Mouse (Mus musculus) stomach, postnatal 0 days (tissue): ENCODE results near the gene Grm8. TPM values are rescaled to one million over a fixed set of nuclear protein-coding genes. Genes with fewer than 3 reads are reported as not detected.
"Not testable (repeated sequence)": the region's sequence is repeated elsewhere in the genome, so short reads cannot be mapped to it uniquely, and the experiment has no call there.

Experiments used
- ATAC-seq: fragments of 200-750 bp; cut with Nextera tagmentation; 2 replicates; pipeline ENCODE4 v1.8.0; 2017; ENCODE audit not compliant: low FRiP score, low TSS enrichment
- DNase-seq: peaks from one replicate; pipeline ENCODE4 v3.0.0-alpha.2; 2016; ENCODE audit warnings: low spot score
- H3K27ac ChIP-seq: fragments of 300-500 bp; sonication (generic); replicated peaks from 2 replicates; pipeline ENCODE4 v1.5.1; 2014; ENCODE audit warnings: mild to moderate bottlenecking, control low read depth
- H3K27me3 ChIP-seq: fragments of 300-500 bp; sonication (generic); 2 replicates; pipeline ENCODE4 v1.6.1; 2014; ENCODE audit warnings: low read length; ENCODE audit not compliant: control insufficient read depth, insufficient read depth
- H3K36me3 ChIP-seq: fragments of 300-500 bp; sonication (generic); 2 replicates; pipeline ENCODE4 v1.6.1; 2014; ENCODE audit warnings: low read length, mixed read lengths; ENCODE audit not compliant: control insufficient read depth, insufficient read depth
- H3K4me1 ChIP-seq: fragments of 300-500 bp; sonication (generic); replicated peaks from 2 replicates; pipeline ENCODE4 v1.6.1; 2014; ENCODE audit warnings: antibody characterized with exemption; ENCODE audit not compliant: control insufficient read depth, insufficient read depth
- H3K4me2 ChIP-seq: fragments of 300-500 bp; sonication (generic); replicated peaks from 2 replicates; pipeline ENCODE4 v1.6.1; 2014; ENCODE audit warnings: low read depth, mild to moderate bottlenecking, control low read depth, moderate library complexity
- H3K4me3 ChIP-seq: fragments of 300-500 bp; sonication (generic); 2 replicates; pipeline ENCODE4 v1.5.1; 2014; ENCODE audit warnings: low read depth, low read length, control low read depth
- H3K9ac ChIP-seq: fragments of 300-500 bp; sonication (generic); 2 replicates; pipeline ENCODE4 v1.6.1; 2014; ENCODE audit warnings: mild to moderate bottlenecking, low read length, control low read depth, mixed read lengths
- H3K9me3 ChIP-seq: fragments of 300-500 bp; sonication (generic); 2 replicates; pipeline ENCODE4 v1.6.1; 2016; ENCODE audit warnings: low read length; ENCODE audit not compliant: control insufficient read depth
- CTCF ChIP-seq: IDR thresholded peaks from 2 replicates; pipeline ENCODE4 v1.5.1; 2016; ENCODE audit warnings: antibody characterized with exemption, low read depth, mild to moderate bottlenecking, moderate library complexity
- EP300 ChIP-seq: optimal IDR thresholded peaks from 2 replicates; pipeline ENCODE3; 2016; ENCODE audit warnings: antibody characterized with exemption
- WGBS: fragments of 180-500 bp; shearing (Covaris S2); extraction: QIAGEN DNeasy Blood & Tissue Kit; methylation state at CpG from one replicate; pipeline ENCODE4 v1.1.7; 2014; 5-methylcytosine and 5-hydroxymethylcytosine counted together
- polyA plus RNA-seq: library from polyadenylated mRNA; unstranded; fragments of >200 nt; fragmentation: Nextera tagmentation; extraction: Ambion mirVana; gene quantifications from 2 replicates; pipeline ENCODE4 v1.2.1, GENCODE M21; 2015

Grm8 gene
- polyA plus RNA-seq, 1 experiment from 2014 or later: 0.22 TPM

GRCm38 (mm10) chr6:27892886-27893285, 242.1 kb downstream of the Grm8 start:
- Histone ChIP-seq H3K27me3 (no peaks in the 10 kb centered on the region), H3K9me3 (no peaks in the 10 kb centered on the region), H3K27ac (no peak overlapping the region), H3K9ac (no peak overlapping the region), H3K36me3 (no peaks in the 10 kb centered on the region), H3K4me2 (no peak overlapping the region), H3K4me1 (no peaks in the 10 kb centered on the region), H3K4me3 (no peak overlapping the region)
- ATAC-seq (no peak), DNase-seq (no peak)
- TF ChIP-seq EP300 (no peak), CTCF (no peak)
- WGBS: 71% methylated on average over 1 of the region's 1 CpGs

- H3K4me2 ChIP-seq: no peak overlapping the region
- H3K4me1 ChIP-seq: no peaks in the 10 kb centered on the region
- H3K27ac ChIP-seq: no peak overlapping the region
- DNase-seq: no peak
- no peaks in the 10 kb centered on the region for H3K9me3 ChIP-seq
- ATAC-seq: no peak
- WGBS: 81% methylated on average over 2 of the region's 2 CpGs
- H3K4me3 ChIP-seq: no peak overlapping the region
- no peak overlapping the region for H3K9ac ChIP-seq
- TF ChIP-seq CTCF (no peak), EP300 (no peak)
- no peaks in the 10 kb centered on the region for H3K27me3 ChIP-seq
- H3K36me3 ChIP-seq: no peaks in the 10 kb centered on the region
These were observed 246.6 kb downstream of the Grm8 start for GRCm38 (mm10) chr6:27888391-27888790.

- H3K9ac ChIP-seq: no peak overlapping the region
- TF ChIP-seq EP300 (no peak), CTCF (no peak)
- H3K27ac ChIP-seq: no peak overlapping the region
- H3K27me3 ChIP-seq: no peaks in the 10 kb centered on the region
- no peaks in the 10 kb centered on the region for H3K4me1 ChIP-seq
- no peak for ATAC-seq
- no peaks in the 10 kb centered on the region for H3K36me3 ChIP-seq
- H3K4me3 ChIP-seq: no peak overlapping the region
- H3K9me3 ChIP-seq: no peaks in the 10 kb centered on the region
- no peak for DNase-seq
- H3K4me2 ChIP-seq: no peak overlapping the region
- 81% methylated on average over 1 of the region's 1 CpGs for WGBS
These were observed 247.1 kb downstream of the Grm8 start for GRCm38 (mm10) chr6:27887922-27888321.

- TF ChIP-seq CTCF: no peak
- TF ChIP-seq EP300: no peak
- 47% methylated on average over 1 of the region's 1 CpGs for WGBS
- H3K9ac ChIP-seq: no peak overlapping the region
- H3K9me3 ChIP-seq: no peaks in the 10 kb centered on the region
- no peak overlapping the region for H3K27ac ChIP-seq
- DNase-seq (no peak), ATAC-seq (no peak)
- no peaks in the 10 kb centered on the region for H3K4me1 ChIP-seq
- H3K4me3 ChIP-seq: no peak overlapping the region
- no peaks in the 10 kb centered on the region for H3K27me3 ChIP-seq
- H3K4me2 ChIP-seq: no peak overlapping the region
- no peaks in the 10 kb centered on the region for H3K36me3 ChIP-seq
These were observed 249.2 kb downstream of the Grm8 start for GRCm38 (mm10) chr6:27885786-27886185.

- Histone ChIP-seq H3K36me3 (no peaks in the 10 kb centered on the region), H3K9me3 (no peaks in the 10 kb centered on the region), H3K9ac (no peak overlapping the region), H3K27ac (no peak overlapping the region), H3K4me2 (no peak overlapping the region), H3K4me1 (no peaks in the 10 kb centered on the region), H3K4me3 (no peak overlapping the region), H3K27me3 (no peaks in the 10 kb centered on the region)
- TF ChIP-seq CTCF (no peak), EP300 (no peak)
- WGBS: 36% methylated on average over 1 of the region's 1 CpGs
- ATAC-seq (no peak), DNase-seq (no peak)
These were observed 285.3 kb downstream of the Grm8 start for GRCm38 (mm10) chr6:27849644-27850043.

GRCm38 (mm10) chr6:27836159-27836558, 298.8 kb downstream of the Grm8 start:
- H3K4me1 ChIP-seq: no peaks in the 10 kb centered on the region
- H3K9me3 ChIP-seq: no peaks in the 10 kb centered on the region
- no peak overlapping the region for H3K4me2 ChIP-seq
- H3K27ac ChIP-seq: no peak overlapping the region
- no peak overlapping the region for H3K4me3 ChIP-seq
- 86% methylated on average over 1 of the region's 1 CpGs for WGBS
- no peak overlapping the region for H3K9ac ChIP-seq
- no peaks in the 10 kb centered on the region for H3K36me3 ChIP-seq
- no peak for TF ChIP-seq EP300
- TF ChIP-seq CTCF: no peak
- DNase-seq (no peak), ATAC-seq (no peak)
- no peaks in the 10 kb centered on the region for H3K27me3 ChIP-seq

GRCm38 (mm10) chr6:27819735-27820134, 315.2 kb downstream of the Grm8 start:
- not testable (repeated sequence) for H3K4me3 ChIP-seq, H3K9ac ChIP-seq, ATAC-seq, H3K36me3 ChIP-seq, DNase-seq, H3K27ac ChIP-seq, H3K4me1 ChIP-seq, H3K9me3 ChIP-seq, H3K4me2 ChIP-seq, H3K27me3 ChIP-seq
- WGBS: 84% methylated on average over 2 of the region's 2 CpGs
